Mouse (Mus musculus) adrenal gland, postnatal 25 days (tissue): ENCODE measurements around the gene Ccdc173. TPM values are rescaled to one million over a fixed set of nuclear protein-coding genes. Genes with fewer than 3 reads are reported as not detected.
A peak's percentile ranks its signal among the peaks of the same experiment; 100 is the strongest.

ENCODE experiments used
- DNase-seq: peaks from one replicate; pipeline ENCODE4 v3.0.0; 2021; ENCODE audit warnings: mixed read lengths
- total RNA-seq: library from RNA; stranded (reverse); gene quantifications from 2 replicates; pipeline ENCODE4 v1.2.3, GENCODE M21; 2021

The Ccdc173 gene
- total RNA-seq, 1 experiment from 2014 or later, result 2.2 TPM

- DNase-seq, result no peak
These were observed 401 bp downstream of the Ccdc173 start for GRCm38 (mm10) chr2:69788974-69789373.

GRCm38 (mm10) chr2:69778836-69779177, 10.6 kb downstream of the Ccdc173 start:
- DNase-seq, result peak; percentile 17

GRCm38 (mm10) chr2:69777985-69778835, 11.2 kb downstream of the Ccdc173 start:
- DNase-seq, result no peak

- no peak for DNase-seq
These were observed 16.0 kb downstream of the Ccdc173 start for GRCm38 (mm10) chr2:69773331-69773730.

- DNase-seq, result no peak
These were observed 24.7 kb downstream of the Ccdc173 start for GRCm38 (mm10) chr2:69764716-69765115.

GRCm38 (mm10) chr2:69763340-69763739, 26.0 kb downstream of the Ccdc173 start:
- no peak for DNase-seq

GRCm38 (mm10) chr2:69760980-69761379, 28.4 kb downstream of the Ccdc173 start:
- DNase-seq, result no peak

- DNase-seq, result no peak
These were observed 44.3 kb downstream of the Ccdc173 start for GRCm38 (mm10) chr2:69745091-69745490.

- DNase-seq, result no peak
These were observed 65.9 kb downstream of the Ccdc173 start for GRCm38 (mm10) chr2:69723519-69723825.

GRCm38 (mm10) chr2:69722650-69723518, 66.5 kb downstream of the Ccdc173 start:
- peak; percentile 94 for DNase-seq

GRCm38 (mm10) chr2:69722273-69722649, 67.1 kb downstream of the Ccdc173 start, which contains the start of gene Ppig:
Ppig (plus strand) TSS chr2:69722545.
- no peak for DNase-seq

- DNase-seq, result peak; percentile 34
These were observed 70.3 kb downstream of the Ccdc173 start for GRCm38 (mm10) chr2:69719121-69719520.

- DNase-seq, result no peak
These were observed 72.9 kb downstream of the Ccdc173 start for GRCm38 (mm10) chr2:69716483-69716882.

- DNase-seq, result peak; percentile 17
These were observed 75.2 kb downstream of the Ccdc173 start for GRCm38 (mm10) chr2:69714126-69714525.

GRCm38 (mm10) chr2:69713626-69714014, 75.8 kb downstream of the Ccdc173 start:
- no peak for DNase-seq

GRCm38 (mm10) chr2:69712981-69713625, 76.3 kb downstream of the Ccdc173 start, which contains the start of gene Fastkd1:
Fastkd1 (minus strand) TSS chr2:69713516.
- DNase-seq, result peak; percentile 81

- no peak for DNase-seq
These were observed 77.2 kb downstream of the Ccdc173 start for GRCm38 (mm10) chr2:69712171-69712570.

Other genes starting within 250 kb of the Ccdc173 start
- gene Lrp2, start 203.5 kb downstream of the Ccdc173 start, total RNA-seq, result 0.15 and 0.43 TPM in 2 replicates
- gene Bbs5, start 142.4 kb downstream of the Ccdc173 start, total RNA-seq, result 10.9 and 15.9 TPM in 2 replicates
- gene Klhl41, start 119.5 kb downstream of the Ccdc173 start, total RNA-seq, result 0.43 and 0.86 TPM in 2 replicates
- 27.7 and 28.1 TPM in 2 replicates for gene Fastkd1, start 76.1 kb downstream of the Ccdc173 start, total RNA-seq
- gene Ppig, start 67.0 kb downstream of the Ccdc173 start, total RNA-seq, result 70.4 and 72.7 TPM in 2 replicates
- gene Phospho2, start within 50 bp of the Ccdc173 start, total RNA-seq, result 22.1 and 24.3 TPM in 2 replicates
- 14.8 and 16.8 TPM in 2 replicates for gene Klhl23, start 32.4 kb upstream of the Ccdc173 start, total RNA-seq
- gene Ssb, start 72.0 kb upstream of the Ccdc173 start, total RNA-seq, result 178 and 218 TPM in 2 replicates
- 19.6 and 23.6 TPM in 2 replicates for gene Mettl5, start 96.0 kb upstream of the Ccdc173 start, total RNA-seq
- gene Ubr3, start 107.7 kb upstream of the Ccdc173 start, total RNA-seq, result 94.7 and 112 TPM in 2 replicates
- gene Myo3b, start 249.6 kb upstream of the Ccdc173 start, total RNA-seq, result not detected in 2 replicates